Mouse (Mus musculus) CH12.LX (cell line): ENCODE measurements around the gene 4930415O20Rik. TPM values are rescaled to one million over a fixed set of nuclear protein-coding genes. Genes with fewer than 3 reads are reported as not detected.

ENCODE experiments used
- DNase-seq: peaks from one replicate; pipeline ENCODE4 v3.0.0-alpha.2; 2013; ENCODE audit errors: extremely low read depth
- H3K27ac ChIP-seq: 2 replicates; pipeline ENCODE4 v1.5.1; 2012; ENCODE audit warnings: low read depth, mild to moderate bottlenecking, control low read depth, moderate library complexity; ENCODE audit not compliant: insufficient read depth
- H3K27me3 ChIP-seq: replicated peaks from 2 replicates; pipeline ENCODE3; 2012; ENCODE audit warnings: inconsistent platforms
- H3K36me3 ChIP-seq, 2 experiments: replicated peaks in 1 of 2; 2 replicates each; pipeline versions ENCODE3 to v1.6.1; 2012; ENCODE audit warnings: inconsistent platforms in 1 of 2, low read length in 1 of 2, mild to moderate bottlenecking in 1 of 2, mixed read lengths in 1 of 2, moderate library complexity in 1 of 2; ENCODE audit not compliant: control insufficient read depth in 1 of 2, insufficient read depth in 1 of 2
- H3K4me1 ChIP-seq, 2 experiments: 2 replicates each; pipeline ENCODE4 v1.6.1; 2012; ENCODE audit warnings: inconsistent platforms in 1 of 2, moderate library complexity in 1 of 2; ENCODE audit not compliant: insufficient read depth in 2 of 2, control insufficient read depth in 1 of 2
- H3K4me2 ChIP-seq: 2 replicates; pipeline ENCODE4 v1.6.1; 2012; ENCODE audit warnings: low read depth, mild to moderate bottlenecking, control low read depth; ENCODE audit not compliant: poor library complexity, insufficient read depth, severe bottlenecking
- H3K4me3 ChIP-seq, 3 experiments: fragments of 150-350 bp in 1 of 3; sonication (generic) in 1 of 3; replicated peaks in 1 of 3; 2 replicates each; pipeline versions ENCODE3 to v1.5.1; 2011 to 2012; ENCODE audit warnings: low read depth in 2 of 3, low read length in 2 of 3, mild to moderate bottlenecking in 2 of 3, moderate library complexity in 2 of 3, control low read depth in 1 of 3, improper control_type of control experiment in 1 of 3, inconsistent platforms in 1 of 3, mixed read lengths in 1 of 3; ENCODE audit not compliant: poor library complexity in 1 of 3
- H3K79me2 ChIP-seq: replicated peaks from 2 replicates; pipeline ENCODE4 v1.6.1; 2012; ENCODE audit warnings: mild to moderate bottlenecking, moderate library complexity; ENCODE audit not compliant: control insufficient read depth, poor library complexity, insufficient read depth, severe bottlenecking; ENCODE audit errors: extremely low read depth
- H3K9ac ChIP-seq: 2 replicates; pipeline ENCODE4 v1.6.1; 2012; ENCODE audit warnings: low read depth, mild to moderate bottlenecking, control low read depth, moderate library complexity; ENCODE audit not compliant: insufficient read depth
- H3K9me3 ChIP-seq: replicated peaks from 2 replicates; pipeline ENCODE3; 2012; ENCODE audit warnings: low read length, inconsistent platforms, mixed read lengths
- BHLHE40 ChIP-seq: IDR thresholded peaks from 2 replicates; pipeline ENCODE4 v1.6.1; 2011; ENCODE audit warnings: mild to moderate bottlenecking, low read depth, low read length, improper control_type of control experiment
- CHD1 ChIP-seq: IDR thresholded peaks from 2 replicates; pipeline ENCODE4 v1.6.1; 2012; ENCODE audit warnings: low read depth, low read length, improper control_type of control experiment, inconsistent platforms
- CHD2 ChIP-seq: IDR thresholded peaks from 2 replicates; pipeline ENCODE4 v1.6.1; 2011; ENCODE audit warnings: low read length, improper control_type of control experiment
- CTCF ChIP-seq, 2 experiments: IDR thresholded peaks in 1 of 2; conservative IDR thresholded peaks in 1 of 2; 2 replicates each; pipeline ENCODE4 v1.5.1; 2011 to 2012; ENCODE audit warnings: low read depth in 2 of 2, low read length in 2 of 2, improper control_type of control experiment in 1 of 2, inconsistent platforms in 1 of 2, mild to moderate bottlenecking in 1 of 2, moderate library complexity in 1 of 2
- E2F4 ChIP-seq: IDR thresholded peaks from 2 replicates; pipeline ENCODE4 v1.6.1; 2011; ENCODE audit warnings: low read depth, low read length, improper control_type of control experiment; ENCODE audit not compliant: insufficient replicate concordance
- ELF1 ChIP-seq: IDR thresholded peaks from 2 replicates; pipeline ENCODE4 v1.6.1; 2014; ENCODE audit warnings: low read depth, mild to moderate bottlenecking, inconsistent platforms, low read length, improper control_type of control experiment
- EP300 ChIP-seq: IDR thresholded peaks from 2 replicates; pipeline ENCODE4 v1.6.1; 2011; ENCODE audit warnings: low read length, improper control_type of control experiment
- GABPA ChIP-seq: IDR thresholded peaks from 2 replicates; pipeline ENCODE4 v1.6.1; 2012; ENCODE audit warnings: low read depth, low read length, improper control_type of control experiment, inconsistent platforms; ENCODE audit not compliant: insufficient replicate concordance
- HCFC1 ChIP-seq: IDR thresholded peaks from 2 replicates; pipeline ENCODE4 v1.6.1; 2012; ENCODE audit warnings: low read depth, mild to moderate bottlenecking, inconsistent platforms, low read length, improper control_type of control experiment
- IRF4 ChIP-seq: IDR thresholded peaks from 2 replicates; pipeline ENCODE4 v1.6.1; 2014; ENCODE audit warnings: low read depth, mild to moderate bottlenecking, inconsistent platforms, low read length, improper control_type of control experiment
- JUN ChIP-seq: IDR thresholded peaks from 2 replicates; pipeline ENCODE4 v1.6.1; 2011; ENCODE audit warnings: low read depth, mild to moderate bottlenecking, low read length, improper control_type of control experiment, moderate library complexity; ENCODE audit not compliant: insufficient read depth
- MAX ChIP-seq: IDR thresholded peaks from 2 replicates; pipeline ENCODE4 v1.6.1; 2011; ENCODE audit warnings: low read length, improper control_type of control experiment
- MYC ChIP-seq: IDR thresholded peaks from 2 replicates; pipeline ENCODE4 v1.6.1; 2011; ENCODE audit warnings: low read depth, mild to moderate bottlenecking, improper control_type of control experiment, low read length
- NELFE ChIP-seq: IDR thresholded peaks from 2 replicates; pipeline ENCODE4 v1.6.1; 2011; ENCODE audit warnings: low read depth, low read length, improper control_type of control experiment
- POLR2A ChIP-seq: IDR thresholded peaks from 2 replicates; pipeline ENCODE4 v1.6.1; 2011; ENCODE audit warnings: low read depth, mild to moderate bottlenecking, improper control_type of control experiment, low read length
- RAD21 ChIP-seq: IDR thresholded peaks from 2 replicates; pipeline ENCODE4 v1.6.1; 2011; ENCODE audit warnings: low read depth, mild to moderate bottlenecking, low read length, improper control_type of control experiment, moderate library complexity
- SMC3 ChIP-seq: IDR thresholded peaks from 2 replicates; pipeline ENCODE4 v1.6.1; 2011; ENCODE audit warnings: low read depth, low read length, improper control_type of control experiment
- TBP ChIP-seq: conservative IDR thresholded peaks from 2 replicates; pipeline ENCODE4 v1.6.1; 2011; ENCODE audit warnings: low read depth, low read length, improper control_type of control experiment
- TCF12 ChIP-seq: IDR thresholded peaks from 2 replicates; pipeline ENCODE4 v1.6.1; 2014; ENCODE audit warnings: low read depth, mild to moderate bottlenecking, inconsistent platforms, low read length, improper control_type of control experiment
- UBTF ChIP-seq: IDR thresholded peaks from 2 replicates; pipeline ENCODE4 v1.6.1; 2012; ENCODE audit warnings: low read depth, mild to moderate bottlenecking, inconsistent platforms, low read length, improper control_type of control experiment, moderate library complexity
- ZMIZ1 ChIP-seq: IDR thresholded peaks from 2 replicates; pipeline ENCODE4 v1.6.1; 2012; ENCODE audit warnings: low read depth, mild to moderate bottlenecking, inconsistent platforms, low read length, improper control_type of control experiment
- ZNF384 ChIP-seq: IDR thresholded peaks from 2 replicates; pipeline ENCODE4 v1.6.1; 2012; ENCODE audit warnings: low read depth, low read length, improper control_type of control experiment, inconsistent platforms
- dilution Hi-C: fragments of 300-500 bp; cut with MboI; formaldehyde crosslinking; loops from 2 replicates; pipeline ENCODE4 v1.14.3; 2020; ENCODE audit warnings: low sequenced_read_pairs; ENCODE audit not compliant: extremely low pct_unique_long_range_greater_than_20kb, extremely low pct_ligation_motif_present
- in situ Hi-C: fragments of 300-500 bp; cut with MboI; formaldehyde crosslinking; loops from 3 replicates; pipeline ENCODE4 v1.14.3; 2019; ENCODE audit warnings: low sequenced_read_pairs, low pct_ligation_motif_present, low pct_unique_long_range_greater_than_20kb, mixed read lengths
- polyA plus RNA-seq: library from polyadenylated mRNA; unstranded; fragments of >175 nt; gene quantifications from 2 replicates; pipeline ENCODE4 v1.2.1, GENCODE M21; 2012; ENCODE audit warnings: low read depth; ENCODE audit not compliant: insufficient read length
- total RNA-seq, 2 experiments: library from RNA; depleted of rRNA; stranded (reverse); fragments of 300-350 nt in 1 of 2; fragments of >200 nt in 1 of 2; gene quantifications; 2 replicates each; pipeline ENCODE4 v1.2.3; 2012 to 2014

Gene 4930415O20Rik
- total and polyA plus RNA-seq, 3 experiments: not detected

DNA sequence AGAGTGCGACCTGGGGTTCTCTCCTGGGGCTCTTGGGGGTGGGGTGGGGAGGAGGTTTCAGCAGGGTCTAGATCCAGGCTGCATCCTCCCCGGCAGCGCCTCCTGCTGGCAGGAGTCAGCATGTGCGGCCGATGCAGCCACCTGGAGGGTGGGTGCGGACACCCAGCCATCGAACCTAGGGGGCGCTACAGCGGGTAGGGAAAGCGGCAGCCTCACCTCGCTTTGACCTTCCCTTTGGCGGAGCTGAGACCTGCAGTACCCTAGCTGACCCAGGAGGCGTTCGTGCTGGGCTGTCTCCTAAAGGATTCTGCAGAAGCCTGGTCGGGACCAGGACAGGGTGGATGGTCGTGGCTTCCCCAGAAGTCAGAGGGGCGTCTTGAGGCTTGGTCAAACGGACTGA, 60.7 kb downstream of the 4930415O20Rik start:
- Histone ChIP-seq H3K79me2 (no peaks in the 10 kb centered on the region), H3K4me1 (peaks cover 12 to 45% of the 10 kb centered on the region in 2 experiments), H3K4me3 (peak overlapping the region in 1 of 3 experiments; percentile 20), H3K27me3 (peaks cover 96% of the 10 kb centered on the region), H3K9ac (no peak overlapping the region), H3K36me3 (no peaks in the 10 kb centered on the region), H3K9me3 (peaks cover 6% of the 10 kb centered on the region), H3K27ac (no peak overlapping the region), H3K4me2 (peak overlapping the region; percentile 23)
- in situ Hi-C loops: loop anchor here (5.0 kb wide), 1 partner anchor 64 kb away; no protein-coding TSS in a partner anchor
- TF ChIP-seq SMC3 (peak; percentile 52), RAD21 (peak; percentile 30), GABPA (no peak), NELFE (peak; percentile 58; the same call in 1 of the 2 replicates), ZNF384 (no peak), MYC (0 out of 2 replicates have a peak, but pooled peaks have one; percentile 21), MAX (peak; percentile 49; the same call in 1 of the 2 replicates), JUN (no peak), CTCF (conservative IDR thresholded peaks at IDR 0.05 in 1 of 2, IDR thresholded peaks at IDR 0.05 in 1 of 2; ENCODE audit: low read depth in 2 of 2, low read length in 2 of 2) (peak; percentile 76 to 99), IRF4 (peak; percentile 65; the same call in 1 of the 2 replicates)
- dilution Hi-C loops: no loop called here
- peak; percentile 83 for DNase-seq

- in situ Hi-C loops: loop anchor here (5.0 kb wide), 1 partner anchor 65 kb away; no protein-coding TSS in a partner anchor
- Histone ChIP-seq H3K4me2 (0 out of 2 replicates have a peak overlapping the region, but pooled peaks have one; percentile 8), H3K4me1 (peaks cover 12 to 45% of the 10 kb centered on the region in 2 experiments), H3K79me2 (no peaks in the 10 kb centered on the region), H3K36me3 (no peaks in the 10 kb centered on the region), H3K27ac (no peak overlapping the region), H3K9ac (no peak overlapping the region), H3K27me3 (peaks cover 96% of the 10 kb centered on the region), H3K4me3 (no peak overlapping the region), H3K9me3 (peaks cover 1% of the 10 kb centered on the region)
- DNase-seq: no peak
- TF ChIP-seq POLR2A: no peak
- no peak for TF ChIP-seq TBP
- no peak for TF ChIP-seq EP300
- no peak for TF ChIP-seq RAD21
- TF ChIP-seq ELF1: no peak
- no peak for TF ChIP-seq NELFE
- no peak for TF ChIP-seq TCF12
- TF ChIP-seq HCFC1: no peak
- TF ChIP-seq ZMIZ1: no peak
- TF ChIP-seq CHD2: no peak
- TF ChIP-seq E2F4: no peak
- no peak for TF ChIP-seq IRF4
- no peak for TF ChIP-seq GABPA
- no peak for TF ChIP-seq BHLHE40
- no peak for TF ChIP-seq UBTF
- no peak for TF ChIP-seq CHD1
- dilution Hi-C loops: no loop called here
Measured at GRCm38 (mm10) chr15:98632107-98632744, 61.4 kb downstream of the 4930415O20Rik start.
